Mouse (Mus musculus) erythroblast, adult 5-6 weeks (primary cell): Measurements from ENCODE around the gene Atoh8. TPM values are rescaled to one million over a fixed set of nuclear protein-coding genes. Genes with fewer than 3 reads are reported as not detected.

ENCODE experiments used
- ATAC-seq: replicated peaks from 2 replicates; pipeline ENCODE4 v1.8.0; 2016; ENCODE audit warnings: moderate number of reproducible peaks, mild to moderate bottlenecking, moderate TSS enrichment, inconsistent platforms; ENCODE audit not compliant: poor library complexity, low FRiP score, severe bottlenecking
- total RNA-seq, 2 experiments: library from RNA; stranded (forward) in 1 of 2; stranded (reverse) in 1 of 2; fragments of 150-400 nt in 1 of 2; fragments of 200-764, 138-1000 nt in 1 of 2; gene quantifications; 2 replicates each; pipeline versions ENCODE4 v1.2.3 to v1.2.4; 2015 to 2017; ENCODE audit warnings: low replicate concordance in 2 of 2

Gene Atoh8
- total RNA-seq, 2 experiments from 2014 or later = not detected

- ATAC-seq = no peak
Observed at GRCm38 (mm10) chr6:72233950-72234349, 1.4 kb downstream of the Atoh8 start.

- ATAC-seq = no peak
Observed at GRCm38 (mm10) chr6:72232870-72233269, 2.5 kb downstream of the Atoh8 start.

GRCm38 (mm10) chr6:72232411-72232810, 3.0 kb downstream of the Atoh8 start:
- ATAC-seq = no peak

- ATAC-seq = no peak
Observed at GRCm38 (mm10) chr6:72230875-72231274, 4.5 kb downstream of the Atoh8 start.

GRCm38 (mm10) chr6:72227665-72228265, 7.6 kb downstream of the Atoh8 start:
- no peak for ATAC-seq

GRCm38 (mm10) chr6:72227011-72227410, 8.4 kb downstream of the Atoh8 start:
- ATAC-seq = no peak

GRCm38 (mm10) chr6:72225686-72226085, 9.7 kb downstream of the Atoh8 start:
- ATAC-seq = no peak

GRCm38 (mm10) chr6:72223892-72224291, 11.5 kb downstream of the Atoh8 start:
- no peak for ATAC-seq

- no peak for ATAC-seq
Observed at GRCm38 (mm10) chr6:72222876-72223275, 12.5 kb downstream of the Atoh8 start.

GRCm38 (mm10) chr6:72222271-72222724, 13.1 kb downstream of the Atoh8 start:
- ATAC-seq = no peak

- no peak for ATAC-seq
Observed at GRCm38 (mm10) chr6:72221271-72221670, 14.1 kb downstream of the Atoh8 start.

- ATAC-seq = no peak
Observed at GRCm38 (mm10) chr6:72219549-72219948, 15.8 kb downstream of the Atoh8 start.

- ATAC-seq = no peak
Observed at GRCm38 (mm10) chr6:72218281-72218680, 17.1 kb downstream of the Atoh8 start.

GRCm38 (mm10) chr6:72217415-72217784, 18.0 kb downstream of the Atoh8 start:
- ATAC-seq = no peak

GRCm38 (mm10) chr6:72216681-72217414, 18.5 kb downstream of the Atoh8 start:
- ATAC-seq = no peak

- ATAC-seq = no peak
Observed at GRCm38 (mm10) chr6:72215582-72215981, 19.8 kb downstream of the Atoh8 start.

GRCm38 (mm10) chr6:72211360-72211759, 24.0 kb downstream of the Atoh8 start:
- no peak for ATAC-seq

GRCm38 (mm10) chr6:72210823-72211222, 24.6 kb downstream of the Atoh8 start:
- no peak for ATAC-seq

- no peak for ATAC-seq
Observed at GRCm38 (mm10) chr6:72209738-72210137, 25.6 kb downstream of the Atoh8 start.

- 0 out of 2 replicates have a peak, but pooled peaks have one; percentile 17 for ATAC-seq
Observed at GRCm38 (mm10) chr6:72208406-72209045, 26.9 kb downstream of the Atoh8 start.

- no peak for ATAC-seq
Observed at GRCm38 (mm10) chr6:72206021-72206420, 29.4 kb downstream of the Atoh8 start.
